Mouse (Mus musculus): ENCODE measurements around the gene Stac. TPM values are rescaled to one million over a fixed set of nuclear protein-coding genes. Genes with fewer than 3 reads are reported as not detected.

The Stac gene
- 0.17 and 0.53 TPM in 2 replicates for polyA plus RNA-seq (2016; fragmentation: Nextera tagmentation; extraction: Ambion mirVana)

GRCm38 (mm10) chr9:111689680-111690483 is at the start of gene Stac:
Gene Stac (minus strand): TSS chr9:111690348.
- 7% methylated on average over 34 of the region's 64 CpGs for WGBS (ENCODE audit: insufficient replicate concordance)
- Histone ChIP-seq H3K4me3 (peak within 1 kb of the TSS; percentile 46), H3K36me3 (no peaks in the 10 kb centered on the region), H3K27ac (no peak within 1 kb of the TSS), H3K9me3 (replicated peaks) (no peaks in the 10 kb centered on the region), H3K9ac (0 out of 2 replicates have a peak within 1 kb of the TSS, but pooled peaks have one; percentile 6), H3K4me1 (no peaks in the 10 kb centered on the region), H3K4me2 (peak within 1 kb of the TSS; percentile 69), H3K27me3 (replicated peaks) (peaks cover 27% of the 10 kb centered on the region)
- ATAC-seq, result no peak

GRCm38 (mm10) chr9:111739431-111740245 is 49.5 kb upstream of the Stac start:
- no peak overlapping the region for H3K27ac ChIP-seq
- no peak for ATAC-seq
- no peaks in the 10 kb centered on the region for H3K4me1 ChIP-seq
- 0 out of 2 replicates have a peak, but pooled peaks cover 3% of the 10 kb centered on the region for H3K9me3 ChIP-seq (replicated peaks)
- no peaks in the 10 kb centered on the region for H3K27me3 ChIP-seq (replicated peaks)
- H3K4me2 ChIP-seq, result no peak overlapping the region
- no peak overlapping the region for H3K4me3 ChIP-seq
- H3K36me3 ChIP-seq, result no peaks in the 10 kb centered on the region
- H3K9ac ChIP-seq, result no peak overlapping the region
- 55% methylated on average over 10 of the region's 10 CpGs for WGBS (ENCODE audit: insufficient replicate concordance)

GRCm38 (mm10) chr9:111739026-111739425 is 48.9 kb upstream of the Stac start:
- H3K36me3 ChIP-seq, result no peaks in the 10 kb centered on the region
- H3K9me3 ChIP-seq (replicated peaks), result 0 out of 2 replicates have a peak, but pooled peaks cover 3% of the 10 kb centered on the region
- H3K9ac ChIP-seq, result no peak overlapping the region
- H3K27ac ChIP-seq, result no peak overlapping the region
- no peak for ATAC-seq
- no peaks in the 10 kb centered on the region for H3K27me3 ChIP-seq (replicated peaks)
- H3K4me2 ChIP-seq, result no peak overlapping the region
- H3K4me1 ChIP-seq, result no peaks in the 10 kb centered on the region
- no peak overlapping the region for H3K4me3 ChIP-seq
- WGBS (ENCODE audit: insufficient replicate concordance), result 55% methylated on average over 3 of the region's 3 CpGs

- no peak overlapping the region for H3K27ac ChIP-seq
- WGBS (ENCODE audit: insufficient replicate concordance), result 63% methylated on average over 2 of the region's 2 CpGs
These were observed 47.6 kb upstream of the Stac start for GRCm38 (mm10) chr9:111737796-111738195.

GRCm38 (mm10) chr9:111735931-111736330 is 45.8 kb upstream of the Stac start:
- WGBS (ENCODE audit: insufficient replicate concordance), result 68% methylated on average over 3 of the region's 3 CpGs
- 0 out of 2 replicates have a peak, but pooled peaks cover 3% of the 10 kb centered on the region for H3K9me3 ChIP-seq (replicated peaks)
- H3K27ac ChIP-seq, result no peak overlapping the region
- H3K4me2 ChIP-seq, result no peak overlapping the region
- no peaks in the 10 kb centered on the region for H3K36me3 ChIP-seq
- H3K4me1 ChIP-seq, result no peaks in the 10 kb centered on the region
- no peak overlapping the region for H3K4me3 ChIP-seq
- ATAC-seq, result no peak
- H3K9ac ChIP-seq, result no peak overlapping the region
- H3K27me3 ChIP-seq (replicated peaks), result no peaks in the 10 kb centered on the region

More at GRCm38 (mm10) chr9:111737796-111738195, 47.6 kb upstream of the Stac start:
- no peak overlapping the region for H3K9ac ChIP-seq
- no peak for ATAC-seq
- H3K4me1 ChIP-seq, result no peaks in the 10 kb centered on the region
- H3K36me3 ChIP-seq, result no peaks in the 10 kb centered on the region
- H3K4me2 ChIP-seq, result no peak overlapping the region
- no peak overlapping the region for H3K4me3 ChIP-seq
- no peaks in the 10 kb centered on the region for H3K27me3 ChIP-seq (replicated peaks)
- 0 out of 2 replicates have a peak, but pooled peaks cover 3% of the 10 kb centered on the region for H3K9me3 ChIP-seq (replicated peaks)

- 68% methylated on average over 9 of the region's 9 CpGs for WGBS (ENCODE audit: insufficient replicate concordance)
- Histone ChIP-seq H3K27me3 (replicated peaks) (no peaks in the 10 kb centered on the region), H3K4me3 (no peak overlapping the region), H3K9me3 (replicated peaks) (no peaks in the 10 kb centered on the region), H3K27ac (no peak overlapping the region), H3K4me1 (no peaks in the 10 kb centered on the region), H3K4me2 (no peak overlapping the region), H3K9ac (no peak overlapping the region), H3K36me3 (no peaks in the 10 kb centered on the region)
- no peak for ATAC-seq
These were observed 42.0 kb upstream of the Stac start for GRCm38 (mm10) chr9:111731939-111732670.

- no peaks in the 10 kb centered on the region for H3K4me1 ChIP-seq
- no peak overlapping the region for H3K9ac ChIP-seq
- no peaks in the 10 kb centered on the region for H3K9me3 ChIP-seq (replicated peaks)
- no peak for ATAC-seq
- H3K27me3 ChIP-seq (replicated peaks), result no peaks in the 10 kb centered on the region
- 44% methylated on average over 5 of the region's 5 CpGs for WGBS (ENCODE audit: insufficient replicate concordance)
- no peaks in the 10 kb centered on the region for H3K36me3 ChIP-seq
- no peak overlapping the region for H3K4me2 ChIP-seq
- H3K27ac ChIP-seq, result no peak overlapping the region
- H3K4me3 ChIP-seq, result no peak overlapping the region
These were observed 34.9 kb upstream of the Stac start for GRCm38 (mm10) chr9:111724981-111725593.

- no peak for ATAC-seq
These were observed 24.3 kb upstream of the Stac start for GRCm38 (mm10) chr9:111714457-111714856.

GRCm38 (mm10) chr9:111700101-111700500 is 10.0 kb upstream of the Stac start:
- H3K36me3 ChIP-seq, result no peaks in the 10 kb centered on the region
- no peak overlapping the region for H3K9ac ChIP-seq
- no peaks in the 10 kb centered on the region for H3K9me3 ChIP-seq (replicated peaks)
- ATAC-seq, result no peak
- no peak overlapping the region for H3K27ac ChIP-seq
- WGBS (ENCODE audit: insufficient replicate concordance), result 52% methylated on average over 2 of the region's 2 CpGs
- no peak overlapping the region for H3K4me3 ChIP-seq
- no peak overlapping the region for H3K4me2 ChIP-seq
- H3K4me1 ChIP-seq, result no peaks in the 10 kb centered on the region
- no peaks in the 10 kb centered on the region for H3K27me3 ChIP-seq (replicated peaks)

More at GRCm38 (mm10) chr9:111714457-111714856, 24.3 kb upstream of the Stac start:
- Histone ChIP-seq H3K4me2 (no peak overlapping the region), H3K4me3 (no peak overlapping the region), H3K27ac (no peak overlapping the region), H3K9me3 (replicated peaks) (no peaks in the 10 kb centered on the region), H3K36me3 (no peaks in the 10 kb centered on the region), H3K4me1 (no peaks in the 10 kb centered on the region), H3K9ac (no peak overlapping the region), H3K27me3 (replicated peaks) (no peaks in the 10 kb centered on the region)
- WGBS (ENCODE audit: insufficient replicate concordance), result 54% methylated on average over 3 of the region's 3 CpGs

- H3K27me3 ChIP-seq (replicated peaks), result peaks cover 27% of the 10 kb centered on the region
- no peak for ATAC-seq
- no peaks in the 10 kb centered on the region for H3K36me3 ChIP-seq
- 9% methylated on average over 6 of the region's 6 CpGs for WGBS (ENCODE audit: insufficient replicate concordance)
- no peak overlapping the region for H3K27ac ChIP-seq
- no peaks in the 10 kb centered on the region for H3K9me3 ChIP-seq (replicated peaks)
- 0 out of 2 replicates have a peak overlapping the region, but pooled peaks have one; percentile 6 for H3K9ac ChIP-seq
- peak overlapping the region; percentile 69 for H3K4me2 ChIP-seq
- peak overlapping the region; percentile 46 for H3K4me3 ChIP-seq
- no peaks in the 10 kb centered on the region for H3K4me1 ChIP-seq
These were observed 322 bp upstream of the Stac start for GRCm38 (mm10) chr9:111690484-111690855.

GRCm38 (mm10) chr9:111689146-111689545 is 1.0 kb downstream of the Stac start:
- peaks cover 27% of the 10 kb centered on the region for H3K27me3 ChIP-seq (replicated peaks)

More at GRCm38 (mm10) chr9:111689146-111689545, 1.0 kb downstream of the Stac start:
- ATAC-seq, result no peak
- H3K27ac ChIP-seq, result no peak overlapping the region
- no peak overlapping the region for H3K4me3 ChIP-seq
- no peaks in the 10 kb centered on the region for H3K4me1 ChIP-seq
- H3K9me3 ChIP-seq (replicated peaks), result no peaks in the 10 kb centered on the region
- H3K4me2 ChIP-seq, result no peak overlapping the region
- no peak overlapping the region for H3K9ac ChIP-seq
- no peaks in the 10 kb centered on the region for H3K36me3 ChIP-seq
- 72% methylated on average over 11 of the region's 11 CpGs for WGBS (ENCODE audit: insufficient replicate concordance)

All from liver, embryonic 12.5 days (tissue).